ENCODE assay signal across 15 mouse cellular contexts in the genomic region with DNA sequence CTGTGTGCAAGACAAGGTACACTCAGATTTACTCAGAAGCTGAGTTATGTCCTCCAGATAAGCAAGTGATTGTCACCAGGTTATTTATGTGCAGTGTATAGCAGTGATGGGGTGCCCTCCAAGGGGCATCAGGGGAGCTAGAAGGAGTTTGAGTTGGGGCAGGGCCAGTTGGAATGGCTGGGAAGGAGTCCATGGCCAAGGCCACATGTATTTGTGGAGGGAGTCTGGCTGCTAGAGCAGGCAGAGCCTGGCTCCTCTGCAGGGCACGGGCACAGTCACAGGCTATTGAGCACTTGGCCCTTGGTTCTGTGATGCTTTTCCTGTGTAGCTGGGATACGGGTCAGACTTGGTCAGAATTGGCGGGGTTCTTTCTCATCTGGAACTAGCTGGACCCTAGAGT.
DNase-seq lines count a peak whose midpoint lies in the region; ATAC-seq lines count a peak whose summit lies in the region.
"Had no signal": no experiment of that assay in that cellular context is flagged by ENCODE, and none has a peak within 500 bp of the region (broad histone marks: within the 10 kb centered on the region; RNA-seq: fewer than 3 reads in every experiment).

No protein-coding gene starts in this region.

- peak; percentile 36 to 53 for DNase-seq in cerebellum, postnatal 14 days
- DNase-seq in kidney, adult 8-10 months, result no peak
- DNase-seq: adrenal gland, adult 2 months; adrenal gland, postnatal 10 days; adrenal gland, postnatal 25 days; cerebellum, adult 11-12 months; cerebellum, postnatal 36 days; embryo, embryonic 11 days had no signal

- no peak overlapping the region for H3K4me2 ChIP-seq in kidney, embryonic 16.5 days (replicated peaks; ENCODE audit: low read depth, low read length)
- H3K4me2 ChIP-seq: embryonic facial prominence, embryonic 13.5 days; embryonic facial prominence, embryonic 15.5 days; forebrain, embryonic 12.5 days had no signal

- no peak overlapping the region for H3K27ac ChIP-seq in kidney, embryonic 16.5 days (ENCODE audit: low read length)
- H3K27ac ChIP-seq: embryonic facial prominence, embryonic 13.5 days; embryonic facial prominence, embryonic 15.5 days; forebrain, embryonic 10.5 days; forebrain, embryonic 12.5 days had no signal

- 0 out of 2 replicates have a peak, but pooled peaks cover 5% of the 10 kb centered on the region for H3K4me1 ChIP-seq in kidney, embryonic 16.5 days (ENCODE audit: insufficient read depth, low read length)
- H3K4me1 ChIP-seq: embryonic facial prominence, embryonic 15.5 days had no signal

- H3K36me3 ChIP-seq in kidney, embryonic 16.5 days (ENCODE audit: insufficient read depth, low read length), result no peaks in the 10 kb centered on the region
- H3K36me3 ChIP-seq: embryonic facial prominence, embryonic 13.5 days; embryonic facial prominence, embryonic 15.5 days; forebrain, embryonic 10.5 days; forebrain, embryonic 12.5 days had no signal

- no peak for ATAC-seq in cerebellum, adult (ENCODE audit: insufficient number of reproducible peaks, low FRiP score, low TSS enrichment)
- ATAC-seq in kidney, embryonic 16.5 days (ENCODE audit: low FRiP score, low TSS enrichment), result peak; percentile 31; the same call in 1 of the 2 replicates

- H3K4me3 ChIP-seq in kidney, embryonic 16.5 days (ENCODE audit: low read length), result no peak overlapping the region
- H3K4me3 ChIP-seq: embryonic facial prominence, embryonic 13.5 days; embryonic facial prominence, embryonic 15.5 days; erythroblast, embryonic 14.5 days; forebrain, embryonic 10.5 days; forebrain, embryonic 12.5 days had no signal

- WGBS in kidney, embryonic 16.5 days, result 67% methylated on average over 3 of the region's 3 CpGs

- no peaks in the 10 kb centered on the region for H3K9me3 ChIP-seq in kidney, embryonic 16.5 days (ENCODE audit: low read length)
- H3K9me3 ChIP-seq: embryonic facial prominence, embryonic 13.5 days; embryonic facial prominence, embryonic 15.5 days; forebrain, embryonic 10.5 days; forebrain, embryonic 12.5 days had no signal

- H3K9ac ChIP-seq in kidney, embryonic 16.5 days (replicated peaks; ENCODE audit: low read length), result no peak overlapping the region
- H3K9ac ChIP-seq: embryonic facial prominence, embryonic 13.5 days; embryonic facial prominence, embryonic 15.5 days; forebrain, embryonic 12.5 days had no signal

- no peaks in the 10 kb centered on the region for H3K27me3 ChIP-seq in kidney, embryonic 16.5 days (ENCODE audit: insufficient read depth, low read length)
- H3K27me3 ChIP-seq: embryonic facial prominence, embryonic 13.5 days; embryonic facial prominence, embryonic 15.5 days had no signal

Comparison
In these comparisons a context has a peak if more than half of its experiments do, and no peak if none do; other contexts are left out.
1. DNase-seq: peak in cerebellum, postnatal 14 days (2 of 2); none in kidney, adult 8-10 months (0 of 2).